Mouse (Mus musculus) macrophage (primary cell): ENCODE data around the gene Srpk2. TPM values are rescaled to one million over a fixed set of nuclear protein-coding genes. Genes with fewer than 3 reads are reported as not detected.
"Not testable (repeated sequence)": the region's sequence is repeated elsewhere in the genome, so short reads cannot be mapped to it uniquely, and the experiment has no call there.

Experiments used
- H3K27ac ChIP-seq: fragments of 350-480 bp; formaldehyde crosslinking; 2 replicates; pipeline ENCODE4 v1.9.0; 2021
- H3K36me3 ChIP-seq: fragments of 350-480 bp; formaldehyde crosslinking; 2 replicates; pipeline ENCODE4 v1.9.0; 2021; ENCODE audit errors: inconsistent target
- H3K4me3 ChIP-seq: fragments of 350-480 bp; formaldehyde crosslinking; 2 replicates; pipeline ENCODE4 v1.9.0; 2021; ENCODE audit errors: inconsistent target
- H3K79me2 ChIP-seq: fragments of 350-480 bp; formaldehyde crosslinking; 2 replicates; pipeline ENCODE4 v1.9.0; 2021; ENCODE audit errors: inconsistent target
- WGBS: methylation state at CpG from one replicate; pipeline ENCODE4 v1.1.7; 2026; ENCODE audit warnings: inconsistent platforms; ENCODE audit not compliant: missing documents; 5-methylcytosine and 5-hydroxymethylcytosine counted together
- polyA plus RNA-seq: library from polyadenylated mRNA; stranded (reverse); fragments of 250-400 nt; gene quantifications from 3 replicates; pipeline ENCODE4 v1.2.4, GENCODE M21; 2018; ENCODE audit warnings: inconsistent platforms

Srpk2 gene
- polyA plus RNA-seq, 1 experiment from 2014 or later, result 20.3 TPM

GRCm38 (mm10) chr5:23650504-23650903 lies 33.9 kb downstream of the Srpk2 start:
- H3K27ac ChIP-seq, result no peak overlapping the region
- 39% methylated on average over 3 of the region's 3 CpGs for WGBS
- H3K4me3 ChIP-seq, result no peak overlapping the region
- H3K36me3 ChIP-seq, result no peaks in the 10 kb centered on the region
- no peaks in the 10 kb centered on the region for H3K79me2 ChIP-seq

GRCm38 (mm10) chr5:23649246-23649645 lies 35.2 kb downstream of the Srpk2 start:
- WGBS, result 97% methylated on average over 2 of the region's 2 CpGs
- Histone ChIP-seq H3K36me3 (no peaks in the 10 kb centered on the region), H3K27ac (no peak overlapping the region), H3K4me3 (no peak overlapping the region), H3K79me2 (no peaks in the 10 kb centered on the region)

- H3K79me2 ChIP-seq, result no peaks in the 10 kb centered on the region
- WGBS, result 89% methylated on average over 3 of the region's 3 CpGs
- H3K4me3 ChIP-seq, result no peak overlapping the region
- H3K27ac ChIP-seq, result no peak overlapping the region
- no peaks in the 10 kb centered on the region for H3K36me3 ChIP-seq
Observed at GRCm38 (mm10) chr5:23645671-23646070, 38.7 kb downstream of the Srpk2 start.

- H3K27ac ChIP-seq, H3K36me3 ChIP-seq, H3K79me2 ChIP-seq, H3K4me3 ChIP-seq: not testable (repeated sequence)
Observed at GRCm38 (mm10) chr5:23639193-23639592, 45.2 kb downstream of the Srpk2 start.

GRCm38 (mm10) chr5:23638023-23638422 lies 46.4 kb downstream of the Srpk2 start:
- H3K79me2 ChIP-seq, result no peaks in the 10 kb centered on the region
- H3K36me3 ChIP-seq, result no peaks in the 10 kb centered on the region
- H3K4me3 ChIP-seq, result no peak overlapping the region
- H3K27ac ChIP-seq, result no peak overlapping the region
- WGBS, result 81% methylated on average over 4 of the region's 4 CpGs

GRCm38 (mm10) chr5:23637337-23637736 lies 47.1 kb downstream of the Srpk2 start:
- no peaks in the 10 kb centered on the region for H3K36me3 ChIP-seq
- no peak overlapping the region for H3K27ac ChIP-seq
- no peaks in the 10 kb centered on the region for H3K79me2 ChIP-seq
- H3K4me3 ChIP-seq, result no peak overlapping the region
- 33% methylated on average over 6 of the region's 8 CpGs for WGBS

GRCm38 (mm10) chr5:23631490-23631889 lies 52.9 kb downstream of the Srpk2 start:
- Histone ChIP-seq H3K36me3 (no peaks in the 10 kb centered on the region), H3K27ac (no peak overlapping the region), H3K4me3 (no peak overlapping the region), H3K79me2 (no peaks in the 10 kb centered on the region)
- WGBS, result 0% methylated on average over 1 of the region's 1 CpGs

- 97% methylated on average over 5 of the region's 5 CpGs for WGBS
- H3K36me3 ChIP-seq, result no peaks in the 10 kb centered on the region
Observed at GRCm38 (mm10) chr5:23627221-23627620, 57.2 kb downstream of the Srpk2 start.

GRCm38 (mm10) chr5:23626173-23626572 lies 58.2 kb downstream of the Srpk2 start:
- no peaks in the 10 kb centered on the region for H3K79me2 ChIP-seq
- 64% methylated on average over 2 of the region's 2 CpGs for WGBS

More at GRCm38 (mm10) chr5:23627221-23627620, 57.2 kb downstream of the Srpk2 start:
- no peak overlapping the region for H3K4me3 ChIP-seq
- no peaks in the 10 kb centered on the region for H3K79me2 ChIP-seq
- H3K27ac ChIP-seq, result no peak overlapping the region

GRCm38 (mm10) chr5:23620621-23621020 lies 63.8 kb downstream of the Srpk2 start:
- Histone ChIP-seq H3K79me2 (peaks cover 3% of the 10 kb centered on the region), H3K27ac (no peak overlapping the region), H3K4me3 (no peak overlapping the region), H3K36me3 (no peaks in the 10 kb centered on the region)
- 62% methylated on average over 8 of the region's 8 CpGs for WGBS

More at GRCm38 (mm10) chr5:23626173-23626572, 58.2 kb downstream of the Srpk2 start:
- H3K27ac ChIP-seq, result no peak overlapping the region
- H3K36me3 ChIP-seq, result no peaks in the 10 kb centered on the region
- no peak overlapping the region for H3K4me3 ChIP-seq

- H3K79me2 ChIP-seq, result peaks cover 23% of the 10 kb centered on the region
- H3K27ac ChIP-seq, result no peak overlapping the region
- WGBS, result 97% methylated on average over 7 of the region's 7 CpGs
- H3K4me3 ChIP-seq, result no peak overlapping the region
- no peaks in the 10 kb centered on the region for H3K36me3 ChIP-seq
Observed at GRCm38 (mm10) chr5:23618656-23619055, 65.8 kb downstream of the Srpk2 start.

GRCm38 (mm10) chr5:23617104-23617415 lies 67.4 kb downstream of the Srpk2 start:
- peak overlapping the region; percentile 84 for H3K27ac ChIP-seq
- H3K4me3 ChIP-seq, result peak overlapping the region; percentile 58
- no peaks in the 10 kb centered on the region for H3K36me3 ChIP-seq
- WGBS, result 0% methylated on average over 4 of the region's 5 CpGs
- peaks cover 37% of the 10 kb centered on the region for H3K79me2 ChIP-seq

GRCm38 (mm10) chr5:23616270-23617103 lies 67.9 kb downstream of the Srpk2 start:
- H3K36me3 ChIP-seq, result no peaks in the 10 kb centered on the region
- peak overlapping the region; percentile 84 for H3K27ac ChIP-seq
- peaks cover 43% of the 10 kb centered on the region for H3K79me2 ChIP-seq
- H3K4me3 ChIP-seq, result peak overlapping the region; percentile 58
- WGBS, result 0% methylated on average over 11 of the region's 11 CpGs

- 5% methylated on average over 5 of the region's 5 CpGs for WGBS
- Histone ChIP-seq H3K4me3 (peak overlapping the region; percentile 58), H3K79me2 (peaks cover 50% of the 10 kb centered on the region), H3K27ac (peak overlapping the region; percentile 84), H3K36me3 (no peaks in the 10 kb centered on the region)
Observed at GRCm38 (mm10) chr5:23615586-23616269, 68.7 kb downstream of the Srpk2 start.

- peaks cover 79% of the 10 kb centered on the region for H3K79me2 ChIP-seq
- no peak overlapping the region for H3K4me3 ChIP-seq
- H3K36me3 ChIP-seq, result no peaks in the 10 kb centered on the region
- no peak overlapping the region for H3K27ac ChIP-seq
- 83% methylated on average over 3 of the region's 3 CpGs for WGBS
Observed at GRCm38 (mm10) chr5:23612856-23613255, 71.6 kb downstream of the Srpk2 start.
